Mouse (Mus musculus) frontal cortex, postnatal 14 days (tissue): ENCODE measurements at regions not wholly inside any gene's neighbourhood (a gene's known extent, or its start where the extent isn't known, plus 50 kb on each side); places are given as distances from the start of the nearest gene placed in this dataset.

ENCODE experiments used
- DNase-seq, 2 experiments: peaks; one replicate each; pipeline ENCODE4 v3.0.0; 2022; ENCODE audit warnings: low spot score in 2 of 2

DNA sequence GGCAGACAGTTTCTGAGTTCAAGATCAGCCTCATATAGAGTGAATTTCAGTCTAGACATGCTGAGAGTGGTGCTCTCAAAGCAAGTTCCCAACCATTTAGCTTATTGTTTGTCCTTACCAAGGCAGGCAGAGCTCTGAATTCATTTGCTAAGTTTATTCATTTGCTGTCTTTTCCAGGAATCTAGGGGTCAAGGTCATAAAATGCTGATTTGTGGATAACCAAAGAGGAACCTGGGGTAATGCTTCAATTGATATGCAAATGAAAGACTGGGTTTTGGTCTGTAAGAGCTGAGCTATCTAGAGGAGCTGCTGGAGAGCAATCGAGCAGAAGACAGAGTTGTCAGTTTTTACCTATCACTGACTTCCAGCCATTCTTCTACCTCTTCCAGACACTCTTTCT is 832.8 kb downstream of the Ryr2 start:
- no peak for DNase-seq

DNA sequence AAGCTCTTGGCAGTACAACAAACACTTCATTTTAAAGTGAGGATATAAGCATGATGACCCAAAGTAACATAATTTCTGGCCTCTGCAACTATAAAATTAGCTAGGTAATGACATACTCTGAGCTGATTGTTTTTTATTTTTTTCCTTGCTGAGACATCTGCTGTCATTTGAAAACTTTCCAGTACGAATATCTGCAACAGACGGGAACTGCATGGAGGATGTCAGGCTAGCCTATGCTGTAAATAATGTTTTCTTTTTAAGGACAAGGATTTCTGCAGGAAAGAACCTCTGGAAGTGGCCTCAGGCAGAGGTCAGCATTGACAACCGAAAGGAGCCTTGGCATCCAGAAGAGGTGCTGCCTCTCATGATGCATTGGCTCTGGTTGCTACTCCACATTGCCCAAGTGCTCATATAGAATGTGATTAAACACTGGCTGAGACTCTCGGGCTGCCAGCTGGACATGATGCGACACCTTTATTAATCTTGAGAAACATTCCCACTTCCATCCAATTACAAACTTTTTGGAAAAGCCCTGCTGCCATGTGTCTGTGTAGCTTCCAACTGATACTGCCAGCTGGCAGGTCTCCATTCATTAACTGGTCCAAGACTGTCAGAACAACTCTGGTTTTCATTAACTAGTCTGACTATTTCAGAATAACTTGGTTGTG is 837.9 kb downstream of the Ryr2 start:
- peak in 1 of 2 experiments; percentile 5 for DNase-seq

DNA sequence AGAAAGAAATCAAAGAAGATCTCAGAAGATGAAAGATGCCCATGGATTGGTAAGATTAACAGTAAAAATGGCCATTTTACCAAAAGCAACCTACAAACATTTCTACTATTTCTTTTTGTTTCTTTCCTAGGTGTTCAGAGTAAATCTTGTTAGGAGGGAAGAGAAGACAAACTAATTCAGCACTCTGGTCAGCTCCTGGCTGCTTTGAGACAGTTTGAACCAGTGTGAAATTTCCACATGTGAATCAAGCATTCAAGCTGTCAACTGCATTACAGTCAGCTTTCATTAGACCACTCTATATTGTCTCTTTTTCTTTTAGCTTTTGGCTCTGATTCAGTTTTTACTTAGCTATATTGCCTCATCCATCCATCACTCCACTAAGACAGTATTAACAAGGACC is 859.2 kb downstream of the Ryr2 start:
- no peak for DNase-seq

DNA sequence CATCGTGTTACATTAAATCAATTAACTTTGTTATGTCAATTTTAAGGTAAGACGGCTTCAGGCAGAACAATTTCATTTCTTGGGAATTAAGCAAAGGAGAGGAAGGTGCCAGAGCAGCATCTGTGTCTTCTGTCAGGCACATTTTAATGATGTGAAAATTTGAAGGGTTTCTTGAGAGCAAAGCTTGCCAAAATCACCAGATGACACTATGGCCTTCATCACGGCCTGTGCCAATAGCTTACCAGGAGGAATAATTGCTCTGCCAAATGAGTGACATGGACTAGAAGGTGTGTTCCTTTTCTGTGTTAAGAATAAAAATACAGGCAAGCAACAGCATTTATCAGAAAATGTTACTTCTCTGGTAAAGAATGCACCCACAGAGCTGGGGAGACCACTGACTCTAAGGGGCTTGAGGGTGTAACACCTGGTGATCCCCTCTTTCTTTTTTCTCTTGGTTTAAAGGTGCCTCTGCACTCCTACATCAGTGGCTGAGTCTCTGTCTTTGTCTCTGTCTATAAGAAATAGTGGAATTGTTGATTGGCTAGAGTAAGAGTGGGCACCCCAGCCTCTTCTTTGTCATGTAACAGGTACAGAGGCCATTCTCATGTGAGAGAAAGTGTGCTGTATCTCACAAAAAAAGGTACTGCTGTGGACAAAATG is 856.2 kb upstream of the Chrm3 start:
- DNase-seq: no peak

- no peak for DNase-seq
Measured at GRCm38 (mm10) chr13:11210109-11210508, 849.5 kb upstream of the Chrm3 start.

DNA sequence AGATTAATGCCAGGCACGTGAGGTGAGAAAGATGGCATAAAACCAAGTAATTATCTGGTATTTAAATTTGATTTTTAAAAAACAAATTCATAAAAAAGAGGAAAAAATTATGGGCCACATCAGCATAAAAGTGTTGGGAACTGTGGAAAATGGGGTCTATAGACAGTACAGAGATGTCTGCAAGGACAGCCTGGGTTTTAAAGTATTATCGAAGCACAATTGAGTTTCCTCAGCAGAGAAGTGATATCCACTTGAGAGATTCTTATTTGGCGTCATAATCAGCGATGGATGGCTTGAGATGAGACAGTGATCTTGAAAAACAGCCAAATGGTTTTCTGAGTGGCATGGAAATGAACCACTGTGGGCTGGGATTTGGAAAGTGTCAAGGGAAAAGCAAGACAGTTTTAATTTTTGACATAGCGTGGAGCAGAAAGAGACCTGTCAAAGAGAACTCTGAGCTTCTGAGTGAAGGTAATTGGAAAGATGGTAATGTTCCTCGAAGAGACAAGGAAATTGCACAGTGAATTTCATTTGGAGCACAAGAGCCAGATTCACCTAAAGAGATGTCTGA is 844.7 kb upstream of the Chrm3 start:
- DNase-seq: no peak

DNA sequence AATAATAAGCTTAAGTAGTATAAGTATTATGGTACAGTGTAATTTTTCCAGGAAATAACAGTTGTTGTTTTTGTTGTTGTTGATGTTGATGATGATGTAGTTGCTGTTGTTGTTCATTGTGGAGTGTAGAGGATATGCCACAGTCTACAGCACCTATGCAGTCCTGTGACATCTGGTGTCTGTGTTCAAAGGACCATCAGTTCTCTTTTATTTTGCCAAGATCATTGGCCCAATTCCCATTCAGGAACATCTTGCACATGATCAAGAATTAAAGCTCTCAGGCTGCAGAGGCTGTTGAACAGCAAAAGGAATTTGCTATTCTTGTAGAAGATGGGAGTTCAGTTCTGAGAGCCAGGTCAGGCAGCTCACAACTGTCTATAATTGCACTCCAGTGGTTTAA is 841.3 kb upstream of the Chrm3 start:
- DNase-seq: no peak

- DNase-seq: no peak
Measured at GRCm38 (mm10) chr13:11192471-11192870, 831.8 kb upstream of the Chrm3 start.

DNA sequence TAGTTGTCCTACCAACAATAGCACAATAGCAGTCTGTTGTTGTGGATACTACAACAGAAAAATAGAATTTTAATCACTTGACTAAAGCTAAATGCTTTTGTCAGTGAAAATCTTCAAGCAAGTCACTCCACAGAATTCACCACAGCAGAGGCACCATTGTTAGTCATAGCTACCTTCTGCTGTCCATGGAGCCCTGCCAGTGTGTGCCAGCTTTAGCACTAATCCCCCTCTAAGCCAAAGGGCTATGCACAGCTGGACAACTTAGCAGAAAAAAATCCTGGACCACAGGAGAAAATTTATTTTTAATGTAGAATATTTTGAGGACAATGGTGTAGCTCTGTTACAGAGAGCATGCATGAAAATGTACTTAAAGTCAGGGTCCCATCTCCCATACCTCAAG is 820.5 kb upstream of the Chrm3 start:
- no peak for DNase-seq

DNA sequence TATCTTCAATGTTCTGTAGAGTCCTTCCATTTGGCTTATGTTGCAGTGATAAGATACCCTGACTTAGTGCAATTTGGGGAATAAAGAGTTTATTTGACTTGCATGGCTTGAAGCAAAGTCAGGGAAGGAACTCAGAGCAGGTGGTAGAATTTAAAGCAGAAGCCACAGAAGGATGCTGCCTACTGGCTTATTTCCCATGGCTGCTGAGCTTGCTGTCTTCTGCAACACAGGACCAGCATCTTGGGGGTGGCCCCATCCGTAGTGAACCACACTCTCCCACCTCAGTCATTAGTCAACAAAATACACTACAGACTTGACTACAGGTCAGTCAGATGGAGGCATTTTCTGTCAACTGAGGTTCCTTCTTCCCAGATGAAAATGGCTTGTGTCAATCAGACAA is 819.7 kb upstream of the Chrm3 start:
- DNase-seq: no peak

- no peak for DNase-seq
Measured at GRCm38 (mm10) chr13:11178586-11178985, 817.9 kb upstream of the Chrm3 start.

DNA sequence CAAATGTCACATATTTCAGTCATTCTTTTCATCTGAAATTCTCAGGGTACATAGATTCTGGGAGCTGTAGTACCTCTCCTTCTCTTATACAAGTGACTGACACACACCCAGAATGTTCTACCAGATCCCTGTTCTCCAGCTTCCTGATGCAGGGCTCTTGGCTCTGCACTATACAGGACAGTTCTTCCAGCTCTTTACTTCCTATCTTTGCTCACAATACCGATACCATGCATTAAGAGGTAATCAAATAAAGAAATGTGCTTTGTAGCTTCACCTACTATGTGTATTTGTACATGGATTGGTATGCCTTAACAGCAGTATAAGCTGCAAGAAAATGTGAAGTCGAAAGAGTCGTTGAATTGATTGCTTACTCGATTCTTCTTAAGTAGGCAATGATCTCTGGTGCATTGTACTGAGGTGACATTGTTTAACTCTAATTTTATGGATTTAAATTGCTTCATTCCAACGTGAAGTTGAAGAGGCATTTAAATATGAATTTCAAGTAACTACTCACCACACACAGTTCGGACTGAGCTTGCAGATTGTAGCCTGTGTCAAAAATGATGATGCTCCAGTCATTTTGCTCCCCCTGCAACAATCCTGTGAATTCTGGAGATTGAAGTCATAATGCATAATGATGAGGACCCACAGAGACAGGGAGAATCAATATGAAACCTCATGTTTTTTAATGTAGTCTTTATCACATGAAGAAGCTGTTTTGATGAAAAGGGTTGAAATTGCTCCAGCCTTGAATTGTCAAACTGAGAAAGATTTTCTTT is 817.2 kb upstream of the Chrm3 start:
- no peak for DNase-seq

GRCm38 (mm10) chr13:11167115-11167514 is 806.5 kb upstream of the Chrm3 start:
- no peak for DNase-seq

DNA sequence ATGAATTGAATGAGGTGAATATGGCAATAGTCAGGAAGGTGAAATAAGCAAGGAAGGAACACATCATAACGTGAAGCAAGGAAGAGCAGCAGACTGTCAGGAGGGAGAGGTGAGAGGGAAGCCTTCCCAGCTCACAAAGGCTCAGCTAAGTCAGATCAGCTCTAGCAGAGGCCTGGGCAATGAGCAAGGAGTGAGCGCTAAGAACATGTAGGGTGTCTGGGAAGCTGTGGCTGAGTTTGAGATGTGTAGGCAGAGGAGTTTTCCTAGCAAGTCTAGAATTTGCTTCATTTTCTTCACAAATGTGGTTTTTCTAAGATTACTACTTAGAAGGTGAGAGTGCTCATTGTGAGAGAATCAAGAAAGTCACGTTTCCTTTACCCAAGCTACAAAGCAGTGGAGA is 803.5 kb upstream of the Chrm3 start:
- no peak for DNase-seq

- no peak for DNase-seq
Measured at GRCm38 (mm10) chr13:11147268-11147667, 786.6 kb upstream of the Chrm3 start.

DNA sequence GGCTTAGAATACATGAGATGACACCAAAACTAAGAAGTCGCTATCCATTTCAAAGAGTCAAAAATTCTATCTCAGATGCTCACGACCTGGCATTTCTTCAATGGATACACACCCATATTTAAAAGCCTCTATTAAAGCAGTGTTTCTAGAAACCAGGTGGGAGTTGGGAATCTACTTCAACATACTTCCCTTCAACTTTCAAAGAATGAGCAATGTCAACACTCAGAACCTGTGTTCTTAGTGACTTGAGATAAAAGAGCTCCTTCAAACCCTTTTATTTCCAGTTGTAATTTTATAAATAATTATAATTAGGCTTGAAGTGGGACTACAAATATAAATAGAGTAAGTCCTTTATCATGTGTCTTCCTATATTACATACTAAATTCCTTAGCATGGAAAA is 747.0 kb upstream of the Chrm3 start:
- no peak for DNase-seq

- DNase-seq: no peak
Measured at GRCm38 (mm10) chr13:11106426-11106825, 745.8 kb upstream of the Chrm3 start.

DNA sequence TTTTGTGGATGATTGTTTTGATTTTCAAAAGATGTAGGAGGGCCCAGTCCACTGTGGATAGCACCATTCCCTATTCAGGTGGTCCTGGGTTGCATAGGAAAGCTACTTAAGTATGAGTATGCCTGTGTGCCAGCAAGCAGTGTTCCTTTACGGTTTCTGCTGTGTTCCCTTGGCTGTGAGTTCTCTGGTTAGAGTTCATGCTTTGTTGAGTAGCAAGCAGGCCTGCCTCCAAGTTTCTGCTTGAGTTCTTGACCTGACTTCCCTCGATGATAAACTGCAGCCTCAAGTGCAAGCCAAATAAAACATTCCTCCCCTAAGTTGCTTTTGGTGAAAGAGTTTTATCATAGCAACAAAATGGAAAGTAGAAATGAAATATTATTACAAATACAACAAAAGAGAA is 744.9 kb upstream of the Chrm3 start:
- no peak for DNase-seq

DNA sequence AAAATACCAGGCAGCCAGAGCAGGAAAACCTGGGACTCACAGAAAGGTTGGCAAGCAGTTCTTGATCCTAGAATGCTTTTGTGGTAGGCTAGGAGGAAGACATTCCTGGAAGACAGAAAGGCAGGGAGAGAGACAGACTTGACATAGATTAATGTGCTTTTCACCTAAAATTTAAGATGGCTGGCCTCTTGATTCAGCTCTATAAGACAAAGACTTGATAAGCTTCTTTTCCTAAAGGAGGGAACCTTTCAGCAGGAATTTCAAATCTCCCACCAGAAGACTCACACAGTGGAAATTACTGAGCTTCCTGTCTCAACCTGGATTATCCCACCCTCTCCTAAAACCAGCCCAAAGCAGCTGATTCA is 738.9 kb upstream of the Chrm3 start:
- no peak for DNase-seq

DNA sequence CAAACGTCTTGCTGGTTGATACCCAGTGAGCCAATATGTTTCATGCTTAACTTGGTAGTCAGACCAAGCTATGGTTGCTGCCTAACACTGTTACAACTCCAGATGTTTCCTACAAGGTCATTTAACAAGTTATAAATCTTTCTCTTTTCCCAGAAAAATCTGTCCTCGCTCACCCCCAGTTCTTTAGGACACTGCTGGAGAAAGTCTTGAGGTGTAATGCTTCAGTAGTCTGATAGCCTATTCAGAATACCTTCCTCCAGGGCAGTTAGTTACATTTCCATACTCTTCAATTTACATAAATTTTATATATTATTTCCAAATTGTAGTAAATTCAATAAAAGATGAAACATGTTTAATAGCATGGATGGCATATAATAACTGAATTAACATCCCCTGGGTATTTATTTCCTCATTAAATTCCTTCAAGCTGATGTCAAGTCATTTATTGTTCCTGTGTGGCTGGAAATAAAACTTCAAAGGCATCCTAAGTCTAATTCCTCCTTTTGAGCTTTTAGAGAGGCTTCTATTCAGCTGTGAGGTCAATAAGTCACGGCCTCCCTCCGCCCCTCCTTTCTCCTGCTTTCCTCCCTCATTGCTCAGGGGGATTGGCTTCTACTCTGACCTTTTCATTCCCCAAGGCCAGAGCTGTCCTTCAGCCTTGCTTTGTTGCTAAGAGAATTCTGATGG is 738.4 kb upstream of the Chrm3 start:
- no peak for DNase-seq

- DNase-seq: no peak
Measured at GRCm38 (mm10) chr13:11092911-11093310, 732.3 kb upstream of the Chrm3 start.
